Mouse (Mus musculus) MEL (cell line): ENCODE measurements at regions not wholly inside any gene's neighbourhood (a gene's known extent, or its start where the extent isn't known, plus 50 kb on each side); places are given as distances from the start of the nearest gene placed in this dataset.
A peak's percentile ranks its signal among the peaks of the same experiment; 100 is the strongest.

ENCODE experiments used
- DNase-seq: peaks from one replicate; pipeline ENCODE4 v3.0.0; 2011; ENCODE audit warnings: low read depth, low spot score
- H3K27ac ChIP-seq: 2 replicates; pipeline ENCODE4 v1.5.1; 2012; ENCODE audit warnings: low read depth, mild to moderate bottlenecking, control low read depth, low read length, moderate library complexity; ENCODE audit not compliant: control insufficient read depth
- H3K27me3 ChIP-seq, 2 experiments: fragments of 150-350 bp in 1 of 2; sonication (generic) in 1 of 2; 2 replicates each; pipeline ENCODE4 v1.6.1; 2012; ENCODE audit warnings: low read length in 2 of 2, mild to moderate bottlenecking in 2 of 2, improper control_type of control experiment in 1 of 2, moderate library complexity in 1 of 2; ENCODE audit not compliant: insufficient read depth in 2 of 2, control insufficient read depth in 1 of 2
- H3K36me3 ChIP-seq, 2 experiments: 2 replicates each; pipeline ENCODE4 v1.6.1; 2012 to 2014; ENCODE audit warnings: low read length in 2 of 2, improper control_type of control experiment in 1 of 2, inconsistent platforms in 1 of 2, mild to moderate bottlenecking in 1 of 2; ENCODE audit not compliant: insufficient read depth in 2 of 2, control insufficient read depth in 1 of 2
- H3K4me1 ChIP-seq, 2 experiments: fragments of 150-350 bp in 1 of 2; sonication (generic) in 1 of 2; 2 replicates each; pipeline ENCODE4 v1.6.1; 2012; ENCODE audit warnings: low read length in 2 of 2, improper control_type of control experiment in 1 of 2, mild to moderate bottlenecking in 1 of 2; ENCODE audit not compliant: insufficient read depth in 2 of 2, control insufficient read depth in 1 of 2
- H3K4me3 ChIP-seq, 2 experiments: fragments of 150-350 bp in 1 of 2; sonication (generic) in 1 of 2; 2 replicates each; pipeline ENCODE4 v1.5.1; 2012; ENCODE audit warnings: low read depth in 2 of 2, low read length in 2 of 2, mild to moderate bottlenecking in 2 of 2, moderate library complexity in 2 of 2, control low read depth in 1 of 2, improper control_type of control experiment in 1 of 2; ENCODE audit not compliant: control insufficient read depth in 1 of 2, insufficient read depth in 1 of 2
- H3K79me2 ChIP-seq: 2 replicates; pipeline ENCODE4 v1.6.1; 2012; ENCODE audit warnings: mild to moderate bottlenecking, low read length, moderate library complexity; ENCODE audit not compliant: control insufficient read depth, poor library complexity, insufficient read depth
- H3K9ac ChIP-seq: 2 replicates; pipeline ENCODE4 v1.6.1; 2012; ENCODE audit warnings: low read depth, mild to moderate bottlenecking, control low read depth, low read length, moderate library complexity; ENCODE audit not compliant: control insufficient read depth, poor library complexity, severe bottlenecking
- H3K9me3 ChIP-seq: fragments of 150-350 bp; sonication (generic); replicated peaks from 2 replicates; pipeline ENCODE4 v1.6.1; 2012; ENCODE audit warnings: mild to moderate bottlenecking, low read length, improper control_type of control experiment, moderate library complexity; ENCODE audit not compliant: insufficient read depth
- CTCF ChIP-seq, 3 experiments: IDR thresholded peaks in 2 of 3; conservative IDR thresholded peaks in 1 of 3; 2 replicates each; pipeline ENCODE4 v1.5.1; 2011 to 2012; ENCODE audit warnings: low read length in 3 of 3, low read depth in 2 of 3, mild to moderate bottlenecking in 2 of 3, improper control_type of control experiment in 1 of 3, inconsistent platforms in 1 of 3, mixed read lengths in 1 of 3, moderate library complexity in 1 of 3; ENCODE audit not compliant: control insufficient read depth in 1 of 3, insufficient read depth in 1 of 3, poor library complexity in 1 of 3, severe bottlenecking in 1 of 3
- E2F4 ChIP-seq: IDR thresholded peaks from 2 replicates; pipeline ENCODE4 v1.6.1; 2011; ENCODE audit warnings: low read depth, low read length, improper control_type of control experiment, borderline replicate concordance
- EP300 ChIP-seq, 2 experiments: IDR thresholded peaks; 2 replicates each; pipeline ENCODE4 v1.6.1; 2011; ENCODE audit warnings: improper control_type of control experiment in 2 of 2, low read length in 2 of 2, low read depth in 1 of 2, mild to moderate bottlenecking in 1 of 2
- ETS1 ChIP-seq: IDR thresholded peaks from 2 replicates; pipeline ENCODE4 v1.6.1; 2012; ENCODE audit warnings: low read depth, mild to moderate bottlenecking, inconsistent platforms, low read length, improper control_type of control experiment, moderate library complexity
- GABPA ChIP-seq: IDR thresholded peaks from 2 replicates; pipeline ENCODE4 v1.6.1; 2012; ENCODE audit warnings: low read depth, mild to moderate bottlenecking, inconsistent platforms, low read length, improper control_type of control experiment, moderate library complexity
- GATA1 ChIP-seq: IDR thresholded peaks from 2 replicates; pipeline ENCODE4 v1.6.1; 2011; ENCODE audit warnings: low read depth, low read length, improper control_type of control experiment
- HCFC1 ChIP-seq: IDR thresholded peaks from 2 replicates; pipeline ENCODE4 v1.6.1; 2012; ENCODE audit warnings: low read depth, mild to moderate bottlenecking, inconsistent platforms, low read length, improper control_type of control experiment, moderate library complexity
- MXI1 ChIP-seq: IDR thresholded peaks from 2 replicates; pipeline ENCODE4 v1.6.1; 2011; ENCODE audit warnings: mild to moderate bottlenecking, low read depth, low read length, improper control_type of control experiment
- MYB ChIP-seq: IDR thresholded peaks from 2 replicates; pipeline ENCODE4 v1.6.1; 2011; ENCODE audit warnings: mild to moderate bottlenecking, low read depth, low read length, improper control_type of control experiment
- NRF1 ChIP-seq: IDR thresholded peaks from 2 replicates; pipeline ENCODE4 v1.6.1; 2014; ENCODE audit warnings: low read depth, mild to moderate bottlenecking, inconsistent platforms, low read length, improper control_type of control experiment, moderate library complexity; ENCODE audit not compliant: poor library complexity, insufficient read depth, severe bottlenecking
- RAD21 ChIP-seq: IDR thresholded peaks from 2 replicates; pipeline ENCODE4 v1.6.1; 2011; ENCODE audit warnings: mild to moderate bottlenecking, low read depth, low read length, improper control_type of control experiment
- RCOR1 ChIP-seq: IDR thresholded peaks from 2 replicates; pipeline ENCODE4 v1.6.1; 2012; ENCODE audit warnings: low read depth, mild to moderate bottlenecking, inconsistent platforms, low read length, improper control_type of control experiment
- SIN3A ChIP-seq: IDR thresholded peaks from 2 replicates; pipeline ENCODE4 v1.6.1; 2012; ENCODE audit warnings: low read length, improper control_type of control experiment, inconsistent platforms
- TAL1 ChIP-seq: IDR thresholded peaks from 2 replicates; pipeline ENCODE4 v1.6.1; 2012; ENCODE audit warnings: mild to moderate bottlenecking, inconsistent platforms, low read length, moderate library complexity, mixed read lengths
- TBP ChIP-seq: IDR thresholded peaks from 2 replicates; pipeline ENCODE4 v1.8.0; 2011; ENCODE audit warnings: low read depth, low read length, improper control_type of control experiment
- TCF12 ChIP-seq: IDR thresholded peaks from 2 replicates; pipeline ENCODE4 v1.6.1; 2014; ENCODE audit warnings: low read depth, mild to moderate bottlenecking, inconsistent platforms, low read length, improper control_type of control experiment, moderate library complexity
- UBTF ChIP-seq: IDR thresholded peaks from 2 replicates; pipeline ENCODE4 v1.6.1; 2012; ENCODE audit warnings: low read depth, mild to moderate bottlenecking, inconsistent platforms, low read length, improper control_type of control experiment, moderate library complexity, borderline replicate concordance; ENCODE audit not compliant: insufficient read depth
- ZC3H11A ChIP-seq: IDR thresholded peaks from 2 replicates; pipeline ENCODE4 v1.6.1; 2012; ENCODE audit warnings: low read depth, mild to moderate bottlenecking, inconsistent platforms, low read length, improper control_type of control experiment
- ZKSCAN1 ChIP-seq: IDR thresholded peaks from 2 replicates; pipeline ENCODE4 v1.6.1; 2012; ENCODE audit warnings: low read depth, mild to moderate bottlenecking, inconsistent platforms, low read length, improper control_type of control experiment, moderate library complexity
- ZMIZ1 ChIP-seq: IDR thresholded peaks from 2 replicates; pipeline ENCODE4 v1.6.1; 2012; ENCODE audit warnings: low read depth, mild to moderate bottlenecking, inconsistent platforms, low read length, improper control_type of control experiment, moderate library complexity
- ZNF384 ChIP-seq: IDR thresholded peaks from 2 replicates; pipeline ENCODE4 v1.6.1; 2012; ENCODE audit warnings: low read depth, mild to moderate bottlenecking, inconsistent platforms, low read length, improper control_type of control experiment

- DNase-seq = peak; percentile 20
- no peak for TF ChIP-seq RAD21
- TF ChIP-seq MXI1 = no peak
- TF ChIP-seq TBP = no peak
- TF ChIP-seq ZMIZ1 = no peak
- TF ChIP-seq RCOR1 = no peak
- TF ChIP-seq CTCF (IDR thresholded peaks at IDR 0.05 in 2 of 3, conservative IDR thresholded peaks at IDR 0.05 in 1 of 3; ENCODE audit: control insufficient read depth in 1 of 3, insufficient read depth in 1 of 3, low read depth in 2 of 3, low read length in 3 of 3, poor library complexity in 1 of 3, severe bottlenecking in 1 of 3) = no peak
- no peak for TF ChIP-seq NRF1
- TF ChIP-seq, all 39 proteins: peak for 0
- Histone ChIP-seq H3K4me1 (peaks cover 1 to 11% of the 10 kb centered on the region in 2 experiments; a peak in 2 of 4 replicates), H3K9me3 (no peaks in the 10 kb centered on the region), H3K27ac (no peak overlapping the region), H3K4me3 (peak overlapping the region; percentile 30 to 52; a peak in 3 of 4 replicates), H3K36me3 (peaks cover 0 to 2% of the 10 kb centered on the region in 2 experiments; a peak in 2 of 4 replicates), H3K9ac (peak overlapping the region; percentile 35), H3K79me2 (no peaks in the 10 kb centered on the region), H3K27me3 (no peaks in the 10 kb centered on the region; a peak in 3 of 4 replicates)
Measured at GRCm38 (mm10) chr2:71655504-71656390, 89.7 kb upstream of the Itga6 start.

- no peaks in the 10 kb centered on the region; a peak in 3 of 4 replicates for H3K27me3 ChIP-seq
- TF ChIP-seq ZKSCAN1 (peak; percentile 84), E2F4 (no peak), HCFC1 (no peak)
- H3K9me3 ChIP-seq = no peaks in the 10 kb centered on the region
- H3K36me3 ChIP-seq = peaks cover 0 to 5% of the 10 kb centered on the region in 2 experiments; a peak in 2 of 4 replicates
- no peak overlapping the region for H3K9ac ChIP-seq
- no peak overlapping the region for H3K4me3 ChIP-seq
- H3K27ac ChIP-seq = no peak overlapping the region
- no peaks in the 10 kb centered on the region for H3K79me2 ChIP-seq
- DNase-seq = no peak
- H3K4me1 ChIP-seq = peaks cover 4 to 19% of the 10 kb centered on the region in 2 experiments
Measured at GRCm38 (mm10) chr2:71656611-71657244, 88.7 kb upstream of the Itga6 start.

GRCm38 (mm10) chr2:71661438-71661837, 84.0 kb upstream of the Itga6 start:
- Histone ChIP-seq H3K9me3 (no peaks in the 10 kb centered on the region), H3K27me3 (no peaks in the 10 kb centered on the region; a peak in 1 of 4 replicates), H3K27ac (peak overlapping the region; percentile 80), H3K4me1 (peaks cover 13 to 30% of the 10 kb centered on the region in 2 experiments), H3K36me3 (peaks cover 0 to 17% of the 10 kb centered on the region in 2 experiments; a peak in 2 of 4 replicates), H3K79me2 (no peaks in the 10 kb centered on the region), H3K4me3 (peak overlapping the region in 1 of 2 experiments; percentile 24; a peak in 2 of 4 replicates), H3K9ac (no peak overlapping the region; the same call in 1 of the 2 replicates)
- peak; percentile 60 for DNase-seq
- no peak for TF ChIP-seq SIN3A
- TF ChIP-seq EP300 (IDR thresholded peaks at IDR 0.05; ENCODE audit: low read depth in 1 of 2, low read length in 2 of 2) = peak; percentile 65
- TF ChIP-seq GABPA = peak; percentile 55; the same call in 1 of the 2 replicates
- 0 out of 2 replicates have a peak, but pooled peaks have one; percentile 19 for TF ChIP-seq MYB
- TF ChIP-seq TAL1 = peak; percentile 60
- no peak for TF ChIP-seq ZC3H11A
- no peak for TF ChIP-seq UBTF
- peak; percentile 40; the same call in 1 of the 2 replicates for TF ChIP-seq ETS1
- TF ChIP-seq GATA1 = peak; percentile 54
- TF ChIP-seq ZNF384 = no peak
- TF ChIP-seq TCF12 = peak; percentile 43; the same call in 1 of the 2 replicates
